Mouse (Mus musculus): Measurements from ENCODE around the gene Incenp. TPM values are rescaled to one million over a fixed set of nuclear protein-coding genes. Genes with fewer than 3 reads are reported as not detected.

Incenp gene
- 123 and 130 TPM in 2 replicates for polyA plus RNA-seq (2015; fragmentation: Nextera tagmentation; extraction: Ambion mirVana)

GRCm38 (mm10) chr19:9899072-9899779 is at the start of gene Incenp:
Incenp (minus strand) TSS chr19:9899551.

GRCm38 (mm10) chr19:9847262-9847661 is 52.1 kb downstream of the Incenp start, which contains the start of gene Scgb2a2:
Scgb2a2 (plus strand) TSS chr19:9847562.

Other genes starting within 250 kb of the Incenp start
- gene Scgb2a2, start 52.0 kb downstream of the Incenp start, polyA plus RNA-seq (2015; fragmentation: Nextera tagmentation; extraction: Ambion mirVana): not detected in 2 replicates
- gene Fth1, start 81.0 kb upstream of the Incenp start, polyA plus RNA-seq (2015; fragmentation: Nextera tagmentation; extraction: Ambion mirVana): 3,834 and 4,530 TPM in 2 replicates
- 0.52 and 0.66 TPM in 2 replicates for gene Best1, start 102.1 kb upstream of the Incenp start, polyA plus RNA-seq (2015; fragmentation: Nextera tagmentation; extraction: Ambion mirVana)
- 166 TPM in 2 replicates for gene Rab3il1, start 102.1 kb upstream of the Incenp start, polyA plus RNA-seq (2015; fragmentation: Nextera tagmentation; extraction: Ambion mirVana)
- gene Fads3, start 142.0 kb upstream of the Incenp start, polyA plus RNA-seq (2015; fragmentation: Nextera tagmentation; extraction: Ambion mirVana): 8.3 and 8.4 TPM in 2 replicates
- gene Fads2, start 202.2 kb upstream of the Incenp start, polyA plus RNA-seq (2015; fragmentation: Nextera tagmentation; extraction: Ambion mirVana): 22.1 and 23.8 TPM in 2 replicates